15 mouse cellular contexts compared by ENCODE assay signal in genomic region chr13:112315442-112315841, GRCm38 (mm10). TPM values are rescaled to one million over a fixed set of nuclear protein-coding genes. Genes with fewer than 3 reads are reported as not detected.
DNase-seq lines count a peak whose midpoint lies in the region; ATAC-seq and TF ChIP-seq lines count a peak whose summit lies in the region.
"Had no signal": no experiment of that assay in that cellular context is flagged by ENCODE, and none has a peak within 500 bp of the region (broad histone marks: within the 10 kb centered on the region; RNA-seq: fewer than 3 reads in every experiment).

No protein-coding gene starts in this region.

- no peaks in the 10 kb centered on the region for H3K36me3 ChIP-seq in kidney, postnatal 0 days (ENCODE audit: insufficient read depth, low read length)
- no peaks in the 10 kb centered on the region for H3K36me3 ChIP-seq in forebrain, embryonic 16.5 days (ENCODE audit: control insufficient read depth, insufficient read depth)
- H3K36me3 ChIP-seq in neural tube, embryonic 15.5 days: peaks cover 7% of the 10 kb centered on the region; the same call in 1 of the 2 replicates
- H3K36me3 ChIP-seq: heart, embryonic 15.5 days; limb, embryonic 12.5 days had no signal

- no peak for TF ChIP-seq CTCF in kidney, postnatal 0 days (IDR thresholded peaks at IDR 0.05; ENCODE audit: low read depth)
- no peak for TF ChIP-seq CTCF in brain, embryonic 14.5 days (IDR thresholded peaks at IDR 0.05; ENCODE audit: borderline replicate concordance, extremely low read depth, insufficient read depth, insufficient read length)

- no peak overlapping the region for H3K27ac ChIP-seq in kidney, postnatal 0 days
- H3K27ac ChIP-seq in forebrain, embryonic 16.5 days (ENCODE audit: low read length): no peak overlapping the region
- H3K27ac ChIP-seq in neural tube, embryonic 15.5 days (replicated peaks): peak overlapping the region; percentile 6; the same call in 1 of the 2 replicates
- H3K27ac ChIP-seq: heart, embryonic 15.5 days; limb, embryonic 12.5 days had no signal

- H3K4me2 ChIP-seq in kidney, postnatal 0 days (ENCODE audit: low read length): no peak overlapping the region
- no peak overlapping the region for H3K4me2 ChIP-seq in forebrain, embryonic 16.5 days (ENCODE audit: low read length)
- H3K4me2 ChIP-seq in neural tube, embryonic 15.5 days: no peak overlapping the region
- H3K4me2 ChIP-seq: heart, embryonic 15.5 days; limb, embryonic 12.5 days had no signal

- TF ChIP-seq POLR2A in brain, embryonic 14.5 days (IDR thresholded peaks at IDR 0.05; ENCODE audit: borderline replicate concordance, extremely low read depth, insufficient read depth, insufficient read length, poor library complexity, severe bottlenecking): no peak

- no peak overlapping the region for H3K4me3 ChIP-seq in kidney, postnatal 0 days (replicated peaks; ENCODE audit: low read depth, low read length)
- no peak overlapping the region for H3K4me3 ChIP-seq in forebrain, embryonic 16.5 days (replicated peaks; ENCODE audit: low read length)
- no peak overlapping the region for H3K4me3 ChIP-seq in neural tube, embryonic 15.5 days (replicated peaks)
- H3K4me3 ChIP-seq: heart, embryonic 15.5 days; limb, embryonic 12.5 days had no signal

- 28% methylated on average over 3 of the region's 3 CpGs for WGBS in kidney, postnatal 0 days
- 6% methylated on average over 3 of the region's 3 CpGs for WGBS in forebrain, embryonic 16.5 days
- WGBS in neural tube, embryonic 15.5 days: 11% methylated on average over 3 of the region's 3 CpGs

- H3K27me3 ChIP-seq in kidney, postnatal 0 days (ENCODE audit: insufficient read depth, low read length): no peaks in the 10 kb centered on the region
- no peaks in the 10 kb centered on the region for H3K27me3 ChIP-seq in forebrain, embryonic 16.5 days (replicated peaks; ENCODE audit: control insufficient read depth, insufficient read depth, low read length)
- no peaks in the 10 kb centered on the region for H3K27me3 ChIP-seq in neural tube, embryonic 15.5 days (replicated peaks)
- H3K27me3 ChIP-seq: CH12.LX; heart, embryonic 15.5 days; limb, embryonic 12.5 days had no signal

- peak; percentile 12 for DNase-seq in kidney, postnatal 0 days (ENCODE audit: low spot score)
- no peak for DNase-seq in kidney, adult 9 months
- DNase-seq in brain, embryonic 14.5 days (ENCODE audit: low read depth): peak; percentile 52
- DNase-seq in left cerebral cortex, adult 18-20 months (ENCODE audit: low spot score in 2 of 2): no peak
- DNase-seq: cerebellum, adult 9-11 months; gastrocnemius, postnatal 36 days; lung, adult 18-20 months had no signal

- ATAC-seq in kidney, postnatal 0 days (replicated peaks; ENCODE audit: low FRiP score, low read depth): no peak
- ATAC-seq in forebrain, embryonic 16.5 days: 0 out of 2 replicates have a peak, but pooled peaks have one; percentile 28
- ATAC-seq in neural tube, embryonic 15.5 days (ENCODE audit: low FRiP score): peak; percentile 85
- no peak for ATAC-seq in megakaryocyte, adult 5-6 weeks (ENCODE audit: poor library complexity, severe bottlenecking)
- ATAC-seq: intestine, embryonic 16.5 days had no signal

- no peaks in the 10 kb centered on the region for H3K4me1 ChIP-seq in kidney, postnatal 0 days (replicated peaks; ENCODE audit: insufficient read depth, low read length)
- H3K4me1 ChIP-seq in forebrain, embryonic 16.5 days (replicated peaks; ENCODE audit: control insufficient read depth, insufficient read depth, low read length): no peaks in the 10 kb centered on the region
- H3K4me1 ChIP-seq in neural tube, embryonic 15.5 days: 0 out of 2 replicates have a peak, but pooled peaks cover 5% of the 10 kb centered on the region
- H3K4me1 ChIP-seq: limb, embryonic 12.5 days had no signal

- no peak overlapping the region for H3K9ac ChIP-seq in kidney, postnatal 0 days (ENCODE audit: low read depth, low read length)
- no peak overlapping the region for H3K9ac ChIP-seq in forebrain, embryonic 16.5 days (replicated peaks; ENCODE audit: low read depth, low read length)
- H3K9ac ChIP-seq in neural tube, embryonic 15.5 days (replicated peaks): no peak overlapping the region
- H3K9ac ChIP-seq: heart, embryonic 15.5 days; limb, embryonic 12.5 days had no signal

- no peaks in the 10 kb centered on the region for H3K9me3 ChIP-seq in kidney, postnatal 0 days (replicated peaks; ENCODE audit: low read length)
- H3K9me3 ChIP-seq in forebrain, embryonic 16.5 days (ENCODE audit: control insufficient read depth, low read length): no peaks in the 10 kb centered on the region
- no peaks in the 10 kb centered on the region for H3K9me3 ChIP-seq in neural tube, embryonic 15.5 days (replicated peaks)
- H3K9me3 ChIP-seq: heart, embryonic 15.5 days; limb, embryonic 12.5 days had no signal

RNA-seq across cellular contexts. Expression of gene Ankrd55, which starts 27.2 kb away (rescaled TPM):
- 0.30 and 0.36 TPM in 2 replicates for polyA plus RNA-seq in kidney, postnatal 0 days (2015; fragmentation: Nextera tagmentation; extraction: Ambion mirVana)
- polyA plus RNA-seq in brain, embryonic 14.5 days (2012; rRNA removed): 6.0 and 8.5 TPM in 2 replicates
- polyA plus RNA-seq in forebrain, embryonic 16.5 days (2015; fragmentation: Nextera tagmentation; extraction: Ambion mirVana): 3.2 and 4.9 TPM in 2 replicates
- polyA plus RNA-seq in neural tube, embryonic 15.5 days (2015; fragmentation: Nextera tagmentation; extraction: Ambion mirVana): 10.2 and 12.3 TPM in 2 replicates
- 0.16 and 0.36 TPM in 2 replicates for total RNA-seq in megakaryocyte, adult 5-6 weeks (2015)
- not detected in 2 replicates for total RNA-seq in megakaryocyte, adult 5-6 weeks (2017)
- 1 to 10 TPM; 4.9 to 5.4 TPM for total RNA-seq in left cerebral cortex, adult 18-20 months (2021)
- total RNA-seq: gastrocnemius, postnatal 36 days; megakaryocyte progenitor cell, adult 5-6 weeks had no signal

Comparison
In these comparisons a context has a peak if more than half of its experiments do, and no peak if none do; other contexts are left out.
1. DNase-seq: peak in kidney, postnatal 0 days (single experiment) and brain, embryonic 14.5 days (single experiment); none in kidney, adult 9 months (single experiment) and left cerebral cortex, adult 18-20 months (0 of 2).
2. ATAC-seq: peak in forebrain, embryonic 16.5 days (single experiment) and neural tube, embryonic 15.5 days (single experiment); none in kidney, postnatal 0 days (single experiment) and megakaryocyte, adult 5-6 weeks (single experiment).